ENCODE assay signal across 7 mouse cellular contexts in genomic region chr3:104431848-104432159, GRCm38 (mm10).
DNase-seq lines count a peak whose midpoint lies in the region; ATAC-seq and TF ChIP-seq lines count a peak whose summit lies in the region.

No protein-coding gene starts in this region.

- H3K9ac ChIP-seq in heart, embryonic 16.5 days (ENCODE audit: low read length): no peak overlapping the region
- H3K9ac ChIP-seq in liver, embryonic 11.5 days (ENCODE audit: low read depth, low read length): no peak overlapping the region
- H3K9ac ChIP-seq in forebrain, postnatal 0 days: no peak overlapping the region

- peak overlapping the region; percentile 30 for H3K4me2 ChIP-seq in heart, embryonic 16.5 days (ENCODE audit: low read depth, low read length)
- no peak overlapping the region for H3K4me2 ChIP-seq in liver, embryonic 11.5 days
- H3K4me2 ChIP-seq in forebrain, postnatal 0 days (ENCODE audit: low read depth): no peak overlapping the region

- no peaks in the 10 kb centered on the region for H3K36me3 ChIP-seq in heart, embryonic 16.5 days (ENCODE audit: control insufficient read depth, insufficient read depth)
- no peaks in the 10 kb centered on the region for H3K36me3 ChIP-seq in liver, embryonic 11.5 days (ENCODE audit: control insufficient read depth, insufficient read depth, low read length)
- no peaks in the 10 kb centered on the region for H3K36me3 ChIP-seq in forebrain, postnatal 0 days (ENCODE audit: insufficient read depth)

- H3K4me3 ChIP-seq in heart, embryonic 16.5 days (ENCODE audit: low read length): no peak overlapping the region
- no peak overlapping the region for H3K4me3 ChIP-seq in liver, embryonic 11.5 days (ENCODE audit: low read depth, low read length)
- no peak overlapping the region for H3K4me3 ChIP-seq in forebrain, postnatal 0 days (ENCODE audit: low read depth, low read length)

- 17% methylated on average over 10 of the region's 10 CpGs for whole genome bisulfite sequencing in heart, embryonic 16.5 days
- WGBS in liver, embryonic 11.5 days: 35% methylated on average over 9 of the region's 10 CpGs
- WGBS in forebrain, postnatal 0 days: 43% methylated on average over 10 of the region's 10 CpGs

- peak overlapping the region; percentile 81 for H3K27ac ChIP-seq in heart, embryonic 16.5 days (ENCODE audit: low read length)
- no peak overlapping the region for H3K27ac ChIP-seq in liver, embryonic 11.5 days (ENCODE audit: low read depth, low read length)
- H3K27ac ChIP-seq in forebrain, postnatal 0 days (ENCODE audit: low read depth, low read length): no peak overlapping the region

- DNase-seq in MN1 (ENCODE audit: low spot score): peak; percentile 49
- DNase-seq in adrenal gland, adult (ENCODE audit: inconsistent age in 2 of 2, low spot score in 1 of 2): peak; percentile 36 to 73
- no peak for DNase-seq in liver, embryonic 11.5 days (ENCODE audit: low spot score)
- no peak for DNase-seq in ovary, postnatal 10 days (ENCODE audit: low spot score)
- DNase-seq in forebrain, postnatal 0 days: no peak
- DNase-seq in spleen, postnatal 36 days (ENCODE audit: low spot score in 2 of 2): no peak

- TF ChIP-seq CTCF in forebrain, postnatal 0 days (IDR thresholded peaks at IDR 0.05; ENCODE audit: low read depth): no peak

- H3K9me3 ChIP-seq in heart, embryonic 16.5 days (replicated peaks; ENCODE audit: control insufficient read depth, low read length): no peaks in the 10 kb centered on the region
- no peaks in the 10 kb centered on the region for H3K9me3 ChIP-seq in liver, embryonic 11.5 days (ENCODE audit: control insufficient read depth, low read length)
- no peaks in the 10 kb centered on the region for H3K9me3 ChIP-seq in forebrain, postnatal 0 days (ENCODE audit: low read length)

- H3K4me1 ChIP-seq in heart, embryonic 16.5 days (ENCODE audit: control insufficient read depth, insufficient read depth, low read length): peaks cover 22% of the 10 kb centered on the region
- H3K4me1 ChIP-seq in liver, embryonic 11.5 days (replicated peaks; ENCODE audit: control insufficient read depth, insufficient read depth, low read length): no peaks in the 10 kb centered on the region
- no peaks in the 10 kb centered on the region for H3K4me1 ChIP-seq in forebrain, postnatal 0 days (ENCODE audit: insufficient read depth)

- no peaks in the 10 kb centered on the region for H3K27me3 ChIP-seq in heart, embryonic 16.5 days (ENCODE audit: control insufficient read depth, insufficient read depth, low read length)
- no peaks in the 10 kb centered on the region for H3K27me3 ChIP-seq in liver, embryonic 11.5 days (replicated peaks; ENCODE audit: control insufficient read depth, insufficient read depth, low read length)
- H3K27me3 ChIP-seq in forebrain, postnatal 0 days (ENCODE audit: insufficient read depth, low read length): no peaks in the 10 kb centered on the region

- no peak; the same call in none of the 2 replicates for ATAC-seq in heart, embryonic 16.5 days (replicated peaks; ENCODE audit: extremely low read depth, insufficient read depth, low FRiP score)
- peak; percentile 39; the same call in 1 of the 2 replicates for ATAC-seq in liver, embryonic 11.5 days (replicated peaks; ENCODE audit: low FRiP score)
- no peak for ATAC-seq in forebrain, postnatal 0 days

Comparison
In these comparisons a context has a peak if more than half of its experiments do, and no peak if none do; other contexts are left out.
1. DNase-seq: peak in MN1 (single experiment) and adrenal gland, adult (2 of 2); none in liver, embryonic 11.5 days (single experiment), ovary, postnatal 10 days (single experiment), forebrain, postnatal 0 days (single experiment) and spleen, postnatal 36 days (0 of 2).